Mouse (Mus musculus): Measurements from ENCODE around the gene Gm44502. TPM values are rescaled to one million over a fixed set of nuclear protein-coding genes. Genes with fewer than 3 reads are reported as not detected.

Gm44502 gene
- total RNA-seq, 2 experiments from 2014 or later: 0.40 to 1.3 TPM

- no peak for DNase-seq
These were observed 24.5 kb downstream of the Gm44502 start for GRCm38 (mm10) chr15:89404831-89405623.

GRCm38 (mm10) chr15:89402471-89402870 lies 27.0 kb downstream of the Gm44502 start:
- no peak for DNase-seq
- intact Hi-C loops (cut with DNase I): no loop called here

More at GRCm38 (mm10) chr15:89404831-89405623, 24.5 kb downstream of the Gm44502 start:
- intact Hi-C loops (cut with DNase I): no loop called here

DNA sequence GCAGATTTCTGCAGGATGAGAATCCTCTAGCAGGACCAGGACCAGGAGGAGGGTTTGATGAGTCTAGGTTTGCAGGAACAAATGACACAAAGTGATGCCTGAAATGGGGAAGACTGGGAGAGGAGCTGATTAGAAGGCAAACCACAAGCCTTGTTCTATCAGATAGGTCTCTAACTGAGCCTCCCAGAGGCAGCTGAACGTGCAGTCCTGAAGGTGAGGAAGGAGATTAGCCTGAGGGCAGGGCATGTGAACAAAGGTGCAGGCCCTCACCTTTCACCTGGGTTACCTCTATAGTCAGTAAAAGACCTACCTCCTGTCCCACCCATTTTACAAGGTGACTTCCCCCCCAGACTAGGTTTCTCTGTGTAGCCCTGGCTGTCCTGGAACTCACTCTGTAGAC lies 29.8 kb downstream of the Gm44502 start:
- intact Hi-C loops (cut with DNase I): no loop called here
- no peak for DNase-seq

DNA sequence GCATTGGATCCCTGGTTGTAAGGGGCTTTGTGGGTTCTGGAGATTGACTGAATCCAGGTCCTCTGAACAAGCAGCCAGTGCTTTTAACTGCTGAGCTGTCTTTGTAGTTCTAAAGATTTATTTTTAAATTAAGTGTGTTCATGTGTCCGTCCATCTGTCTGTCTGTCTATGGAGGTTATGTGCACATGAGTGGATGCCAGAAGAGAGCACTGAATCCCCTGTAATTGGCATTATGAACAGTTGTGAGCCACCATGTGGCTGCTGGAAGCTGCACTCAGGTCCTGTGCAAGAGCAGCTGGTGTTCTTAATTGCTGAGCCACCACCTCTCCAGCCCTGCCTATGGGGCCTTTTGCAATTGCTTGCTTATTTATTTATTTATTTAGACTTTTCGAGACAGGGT lies 31.4 kb downstream of the Gm44502 start:
- DNase-seq: peak; percentile 46
- intact Hi-C loops (cut with DNase I): no loop called here

GRCm38 (mm10) chr15:89396883-89397282 lies 32.6 kb downstream of the Gm44502 start:
- no peak for DNase-seq
- intact Hi-C loops (cut with DNase I): no loop called here

DNA sequence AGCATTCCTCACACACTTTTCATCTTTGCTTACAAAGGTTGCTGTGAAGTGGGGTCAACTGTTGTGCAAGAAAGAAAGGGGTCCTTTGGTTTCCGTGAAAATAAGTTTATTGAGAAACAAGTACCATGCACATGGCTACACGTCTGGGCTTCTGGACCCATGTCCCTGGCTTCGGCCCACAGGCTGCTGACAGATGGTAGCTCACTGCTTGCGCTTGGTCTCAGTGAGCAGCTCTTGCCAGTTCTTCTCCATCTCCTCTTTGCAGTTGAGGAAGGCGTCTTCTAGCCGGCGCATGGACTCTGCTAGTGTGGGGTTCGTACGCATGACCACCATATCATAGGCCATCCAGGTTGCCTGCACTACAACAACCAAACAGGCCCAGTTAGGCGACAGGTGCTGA lies 39.4 kb downstream of the Gm44502 start:
- intact Hi-C loops (cut with DNase I): no loop called here
- DNase-seq: no peak

DNA sequence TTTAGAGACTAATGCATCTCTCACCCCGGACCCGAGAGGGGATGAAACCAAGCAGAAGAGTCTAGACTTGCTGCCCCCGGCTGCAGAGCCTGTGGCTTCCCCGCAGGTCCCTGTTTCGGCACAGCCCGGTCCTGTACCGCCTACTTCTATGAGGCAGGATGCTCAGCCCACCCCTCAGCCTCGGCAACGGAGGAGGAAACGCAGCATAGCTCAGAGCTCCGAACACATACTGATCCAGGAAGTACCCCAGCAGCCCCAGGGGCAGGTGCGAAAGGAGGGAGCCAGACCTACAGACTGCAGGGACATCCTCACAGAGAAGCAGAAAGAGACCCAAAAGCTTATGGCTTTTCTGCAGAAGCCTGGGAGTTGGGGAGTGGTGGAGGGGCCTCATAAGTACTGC lies 42.4 kb downstream of the Gm44502 start:
- DNase-seq: no peak
- intact Hi-C loops (cut with DNase I): no loop called here

GRCm38 (mm10) chr15:89384617-89385016 lies 44.9 kb downstream of the Gm44502 start, which contains the start of gene Klhdc7b:
Gene Klhdc7b, plus strand, starts transcription at chr15:89384917.
- intact Hi-C loops (cut with DNase I): no loop called here
- no peak for DNase-seq

DNA sequence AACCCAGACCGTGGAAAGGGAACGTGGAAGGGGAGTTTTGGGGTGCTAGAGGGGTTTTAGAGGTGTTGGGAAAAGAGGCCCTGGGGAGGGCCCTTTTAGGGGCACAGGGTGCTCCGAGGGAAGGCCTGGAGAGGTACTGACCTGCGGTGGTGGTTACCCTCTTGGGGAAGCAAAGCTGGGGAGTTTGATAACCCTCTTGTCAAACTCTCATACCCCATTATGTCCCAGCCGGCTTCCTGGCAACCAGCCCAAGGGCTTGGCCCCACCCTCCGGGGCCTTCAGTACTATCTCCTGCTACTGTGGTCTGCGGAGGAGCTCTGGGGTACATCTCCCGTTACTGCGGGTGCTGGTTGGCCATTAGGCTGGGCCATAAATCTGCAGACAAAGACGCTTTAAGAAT lies 50.1 kb downstream of the Gm44502 start:
- DNase-seq: peak; percentile 53
- intact Hi-C loops (cut with DNase I): no loop called here

DNA sequence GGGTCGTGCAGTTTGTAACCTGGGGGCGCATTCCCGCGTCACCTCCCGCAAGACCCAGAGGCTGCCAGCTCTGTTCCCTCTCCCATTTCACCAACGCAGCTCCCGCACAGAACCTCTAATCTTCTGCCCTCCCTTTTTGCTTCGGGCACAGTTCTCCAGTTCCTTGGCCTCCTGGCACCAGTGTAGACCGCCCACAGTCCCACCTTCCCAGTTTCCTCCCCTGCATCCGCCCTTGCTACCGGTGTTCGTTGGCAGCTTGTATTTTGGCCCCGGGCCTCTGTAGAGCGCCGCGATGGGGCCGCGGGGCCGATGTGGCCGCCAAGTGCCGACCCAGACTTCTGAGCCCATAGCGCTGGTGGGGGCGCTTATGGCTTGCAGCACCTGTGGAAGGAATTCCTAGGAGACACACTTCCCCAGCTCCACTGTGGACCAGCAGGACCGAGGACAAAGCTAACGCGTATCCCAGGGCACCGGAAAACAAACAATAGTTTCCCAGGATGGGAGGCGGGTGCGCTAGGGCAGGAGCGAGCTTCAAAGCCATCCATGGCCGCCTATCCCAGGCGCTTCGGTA lies 50.6 kb downstream of the Gm44502 start, which contains the start of gene Odf3b:
TSS of gene Odf3b (minus strand) at position 452 of the 571 bp plus-strand sequence.
- no peak for DNase-seq
- intact Hi-C loops (cut with DNase I): no loop called here

DNA sequence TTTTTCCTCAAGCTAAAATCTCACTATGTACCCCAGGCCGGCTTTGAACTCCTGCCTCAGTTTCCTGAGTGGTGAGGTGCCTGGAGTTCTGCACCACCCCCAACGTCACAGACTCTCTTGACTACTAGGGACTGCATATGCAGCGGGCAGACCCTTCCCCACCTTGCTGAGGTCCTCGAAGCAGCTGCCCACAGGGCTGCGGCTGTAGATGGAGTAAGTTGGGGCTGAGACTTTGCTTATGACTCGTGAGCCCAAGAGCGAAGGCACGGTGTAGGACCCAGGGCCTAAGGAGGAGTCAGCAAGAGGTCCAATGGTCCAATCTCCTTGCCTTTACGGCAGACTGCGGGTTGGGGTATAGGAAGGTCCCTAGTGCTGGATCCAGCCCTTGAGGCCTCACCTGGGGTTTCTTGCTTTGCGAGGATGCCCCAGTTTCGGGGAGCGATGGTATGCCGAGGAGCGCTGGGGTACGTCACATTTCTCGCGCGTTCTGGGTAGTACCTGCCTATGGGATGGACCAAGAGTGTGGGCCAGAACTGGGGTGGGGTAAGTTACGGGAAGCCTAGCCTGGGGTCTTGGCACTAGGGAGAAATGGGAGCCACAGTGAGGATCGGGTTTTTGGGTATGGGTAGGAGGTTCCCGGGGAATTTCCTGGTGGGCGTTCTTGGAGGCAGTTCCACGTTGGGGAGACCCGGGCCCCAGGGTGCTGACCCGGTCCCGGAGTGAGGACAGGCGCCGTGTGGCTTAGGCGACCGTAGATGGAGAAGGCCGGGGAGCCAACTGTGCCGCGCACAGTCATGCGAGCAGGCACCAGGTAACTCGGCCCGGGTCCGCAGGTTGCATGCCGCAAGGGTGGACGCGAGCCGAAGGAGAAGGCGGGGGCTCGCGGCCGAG lies 51.3 kb downstream of the Gm44502 start:
- no peak for DNase-seq
- intact Hi-C loops (cut with DNase I): no loop called here

GRCm38 (mm10) chr15:89377362-89377761 lies 52.1 kb downstream of the Gm44502 start:
- intact Hi-C loops (cut with DNase I): no loop called here
- no peak for DNase-seq

GRCm38 (mm10) chr15:89376957-89377356 lies 52.5 kb downstream of the Gm44502 start, which contains the start of gene Tymp:
Gene Tymp, minus strand, starts transcription at chr15:89377039.
- intact Hi-C loops (cut with DNase I): no loop called here
- no peak for DNase-seq

GRCm38 (mm10) chr15:89376040-89376439 lies 53.5 kb downstream of the Gm44502 start:
- DNase-seq: no peak
- intact Hi-C loops (cut with DNase I): no loop called here

GRCm38 (mm10) chr15:89374801-89375534 lies 54.5 kb downstream of the Gm44502 start:
- no peak for DNase-seq
- intact Hi-C loops (cut with DNase I): no loop called here

- no peak for DNase-seq
- intact Hi-C loops (cut with DNase I): no loop called here
These were observed 55.2 kb downstream of the Gm44502 start for GRCm38 (mm10) chr15:89374340-89374739.

GRCm38 (mm10) chr15:89373762-89374248 lies 55.7 kb downstream of the Gm44502 start, which contains the start of gene Sco2:
Gene Sco2, minus strand, starts transcription at chr15:89373846.
- peak; percentile 98 for DNase-seq
- intact Hi-C loops (cut with DNase I): no loop called here

- intact Hi-C loops (cut with DNase I): no loop called here
- DNase-seq: peak; percentile 81
These were observed 56.3 kb downstream of the Gm44502 start for GRCm38 (mm10) chr15:89373027-89373761.

- DNase-seq: no peak
- intact Hi-C loops (cut with DNase I): no loop called here
These were observed 57.0 kb downstream of the Gm44502 start for GRCm38 (mm10) chr15:89372536-89372935.

Data from left cerebral cortex, postnatal 4 days (tissue).